Mouse (Mus musculus) heart, postnatal 0 days (tissue): Measurements from ENCODE around the gene Hnrnpu.

Source experiments
- CTCF ChIP-seq: IDR thresholded peaks from 2 replicates; pipeline ENCODE4 v1.5.1; 2016; ENCODE audit warnings: antibody characterized with exemption, control low read depth, low read depth
- EP300 ChIP-seq: IDR thresholded peaks from 2 replicates; pipeline ENCODE4 v1.6.1; 2016; ENCODE audit warnings: antibody characterized with exemption, low read depth

DNA sequence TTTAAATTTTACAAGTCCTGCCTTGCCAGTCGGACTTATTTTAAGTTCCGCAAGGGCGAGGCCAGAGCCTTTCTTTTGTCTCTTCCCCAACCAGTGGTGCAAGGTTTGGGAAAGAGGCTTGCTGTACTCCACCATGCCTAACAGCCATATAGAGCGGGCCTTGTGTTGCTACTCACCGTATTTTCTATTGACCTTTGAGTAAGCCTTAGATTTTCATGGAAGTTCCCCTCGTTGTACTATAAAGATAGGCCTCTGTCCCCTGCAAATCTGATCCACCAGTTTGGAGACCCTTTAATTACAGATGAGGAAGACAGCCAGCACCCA lies 683 bp upstream of the Hnrnpu start:
- TF ChIP-seq EP300 (no peak), CTCF (no peak)
